Mouse (Mus musculus) embryonic facial prominence, embryonic 15.5 days (tissue): ENCODE data around the gene Gtf2i. TPM values are rescaled to one million over a fixed set of nuclear protein-coding genes. Genes with fewer than 3 reads are reported as not detected.
A peak's percentile ranks its signal among the peaks of the same experiment; 100 is the strongest.
"Not testable (repeated sequence)": the region's sequence is repeated elsewhere in the genome, so short reads cannot be mapped to it uniquely, and the experiment has no call there.

Experiments used
- ATAC-seq: fragments of 200-750 bp; cut with Nextera tagmentation; 2 replicates; pipeline ENCODE4 v1.8.0; 2017; ENCODE audit warnings: low read depth, moderate TSS enrichment; ENCODE audit not compliant: insufficient number of reproducible peaks, low FRiP score, low TSS enrichment
- H3K27ac ChIP-seq: fragments of 300-500 bp; sonication (generic); replicated peaks from 2 replicates; pipeline ENCODE4 v1.5.1; 2015; ENCODE audit warnings: mild to moderate bottlenecking, inconsistent platforms
- H3K27me3 ChIP-seq: fragments of 300-500 bp; sonication (generic); 2 replicates; pipeline ENCODE4 v1.6.1; 2015; ENCODE audit warnings: inconsistent platforms
- H3K36me3 ChIP-seq: fragments of 300-500 bp; sonication (generic); 2 replicates; pipeline ENCODE4 v1.6.1; 2015; ENCODE audit warnings: mild to moderate bottlenecking, inconsistent platforms
- H3K4me1 ChIP-seq: fragments of 300-500 bp; sonication (generic); 2 replicates; pipeline ENCODE4 v1.6.1; 2015; ENCODE audit warnings: inconsistent platforms
- H3K4me2 ChIP-seq: fragments of 300-500 bp; sonication (generic); replicated peaks from 2 replicates; pipeline ENCODE4 v1.6.1; 2015; ENCODE audit warnings: mild to moderate bottlenecking, inconsistent platforms
- H3K4me3 ChIP-seq: fragments of 300-500 bp; sonication (generic); replicated peaks from 2 replicates; pipeline ENCODE4 v1.5.1; 2015; ENCODE audit warnings: mild to moderate bottlenecking, inconsistent platforms
- H3K9ac ChIP-seq: fragments of 300-500 bp; sonication (generic); 2 replicates; pipeline ENCODE4 v1.6.1; 2015; ENCODE audit warnings: inconsistent platforms
- H3K9me3 ChIP-seq: fragments of 300-500 bp; sonication (generic); replicated peaks from 2 replicates; pipeline ENCODE4 v1.6.1; 2016; ENCODE audit warnings: inconsistent platforms
- WGBS: fragments of 180-500 bp; shearing (Covaris S2); methylation state at CpG from one replicate; pipeline ENCODE4 v1.1.7; 2015; 5-methylcytosine and 5-hydroxymethylcytosine counted together
- polyA plus RNA-seq: library from polyadenylated mRNA; unstranded; fragments of >200 nt; fragmentation: Nextera tagmentation; extraction: Ambion mirVana; gene quantifications from 2 replicates; pipeline ENCODE4 v1.2.1, GENCODE M21; 2015

Gene Gtf2i
- polyA plus RNA-seq, result 190 and 202 TPM in 2 replicates

DNA sequence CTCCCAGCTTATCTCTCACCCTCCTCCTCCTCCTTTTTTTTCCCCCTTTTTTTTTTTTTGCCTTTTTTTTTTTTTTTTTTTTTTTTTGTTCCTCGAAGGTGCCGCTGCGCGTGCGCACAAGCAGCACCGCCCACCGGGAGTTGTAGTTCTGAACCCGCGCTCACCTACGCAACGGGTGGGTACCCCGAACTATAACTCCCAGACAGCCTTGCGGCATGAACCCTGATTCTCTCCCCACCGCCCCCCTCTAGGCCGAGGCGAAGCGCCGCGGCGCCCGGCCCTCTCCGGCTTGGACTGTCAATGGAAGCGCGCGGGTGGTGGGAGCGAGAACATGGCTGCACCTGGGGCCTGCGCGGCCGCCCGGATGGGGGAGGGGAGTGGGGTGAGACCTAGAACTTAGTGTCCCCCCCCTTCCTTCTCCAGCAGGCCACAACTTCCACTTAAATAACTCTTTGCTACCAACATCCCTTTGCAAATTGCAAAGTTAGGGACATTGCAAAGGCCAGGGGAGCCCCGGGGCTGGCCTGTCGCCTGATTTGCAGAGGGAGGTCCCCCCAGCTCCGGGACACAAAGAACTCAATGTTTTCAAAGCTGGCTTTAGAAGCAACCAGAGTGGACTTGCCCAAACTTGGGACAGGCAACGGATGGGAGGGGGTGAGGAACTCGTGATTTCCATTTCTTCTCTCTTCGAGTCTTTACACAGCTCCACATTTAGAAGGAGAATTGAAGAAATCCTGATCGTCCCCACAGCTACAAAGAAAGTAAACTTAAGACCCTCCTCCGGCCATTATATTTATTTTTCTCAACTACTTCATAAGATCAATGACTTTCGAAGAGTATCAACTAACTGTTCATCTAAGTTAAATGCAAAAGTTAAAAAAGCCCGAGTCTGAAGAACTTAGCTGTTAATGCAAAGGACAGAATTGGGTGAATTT, at the start of gene Gtf2i:
Gene Gtf2i (minus strand): TSS at position 73 of the 935 bp plus-strand sequence.
- peaks cover 12% of the 10 kb centered on the region for H3K36me3 ChIP-seq
- H3K4me3 ChIP-seq, result peak within 1 kb of the TSS; percentile 67
- peak; percentile 94 for ATAC-seq
- peak within 1 kb of the TSS; percentile 69 for H3K4me2 ChIP-seq
- under 1% methylated on average over 40 of the region's 40 CpGs for WGBS
- H3K4me1 ChIP-seq, result peaks cover 43% of the 10 kb centered on the region
- peak within 1 kb of the TSS; percentile 92 for H3K9ac ChIP-seq
- H3K9me3 ChIP-seq, result no peaks in the 10 kb centered on the region
- no peaks in the 10 kb centered on the region for H3K27me3 ChIP-seq
- peak within 1 kb of the TSS; percentile 99 for H3K27ac ChIP-seq

DNA sequence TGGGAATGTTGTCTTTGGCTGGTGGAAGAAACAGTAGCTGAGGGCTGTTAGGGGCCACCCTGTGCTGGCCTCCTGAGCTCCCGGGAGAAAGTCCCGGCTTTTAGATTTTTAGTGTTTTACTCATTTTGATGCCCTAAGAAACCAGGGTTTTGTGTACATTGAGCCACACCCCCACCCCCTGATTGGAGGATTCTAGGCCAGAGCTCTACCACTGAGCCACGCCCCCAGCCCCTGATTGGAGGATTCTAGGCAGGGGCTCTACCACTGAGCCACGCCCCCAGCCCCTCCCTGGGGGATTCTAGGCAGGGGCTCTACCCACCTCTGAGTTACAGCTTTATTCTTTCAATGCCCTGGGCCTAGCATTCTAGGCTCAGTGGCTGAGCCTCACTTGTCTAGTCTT, 44.5 kb upstream of the Gtf2i start:
- no peak overlapping the region for H3K9ac ChIP-seq
- WGBS, result 90% methylated on average over 4 of the region's 4 CpGs
- H3K4me1 ChIP-seq, result no peaks in the 10 kb centered on the region
- no peak overlapping the region for H3K4me3 ChIP-seq
- no peaks in the 10 kb centered on the region for H3K27me3 ChIP-seq
- peaks cover 68% of the 10 kb centered on the region for H3K36me3 ChIP-seq
- ATAC-seq, result no peak
- no peak overlapping the region for H3K4me2 ChIP-seq
- no peak overlapping the region for H3K27ac ChIP-seq
- no peaks in the 10 kb centered on the region for H3K9me3 ChIP-seq

DNA sequence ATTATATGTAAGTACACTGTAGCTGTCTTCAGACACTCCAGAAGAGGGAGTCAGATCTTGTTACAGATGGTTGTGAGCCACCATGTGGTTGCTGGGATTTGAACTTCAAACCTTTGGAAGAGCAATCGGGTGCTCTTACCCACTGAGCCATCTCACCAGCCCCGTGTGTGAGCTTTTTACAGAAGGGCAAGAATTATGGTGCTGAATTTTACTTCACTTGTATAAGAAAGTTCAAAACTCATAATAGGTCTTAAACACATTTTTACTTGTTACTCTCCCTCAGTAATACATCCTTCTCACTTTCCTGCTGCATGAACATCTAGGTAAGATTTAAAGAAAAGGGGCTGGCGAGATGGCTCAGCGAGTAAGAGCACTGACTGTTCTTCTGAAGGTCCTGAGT, 40.8 kb upstream of the Gtf2i start:
- H3K4me1 ChIP-seq, result peaks cover 22% of the 10 kb centered on the region
- H3K27me3 ChIP-seq, H3K9me3 ChIP-seq, H3K9ac ChIP-seq, ATAC-seq, H3K27ac ChIP-seq, H3K4me3 ChIP-seq, H3K4me2 ChIP-seq: not testable (repeated sequence)
- WGBS, result 91% methylated on average over 4 of the region's 4 CpGs
- peaks cover 40% of the 10 kb centered on the region for H3K36me3 ChIP-seq

GRCm38 (mm10) chr5:134353117-134353516, 38.6 kb upstream of the Gtf2i start:
- Histone ChIP-seq H3K4me2 (no peak overlapping the region), H3K4me1 (peaks cover 26% of the 10 kb centered on the region), H3K27ac (peak overlapping the region; percentile 31), H3K4me3 (no peak overlapping the region), H3K36me3 (peaks cover 18% of the 10 kb centered on the region), H3K9ac (no peak overlapping the region), H3K27me3 (no peaks in the 10 kb centered on the region), H3K9me3 (no peaks in the 10 kb centered on the region)
- WGBS, result 58% methylated on average over 4 of the region's 4 CpGs
- ATAC-seq, result no peak

DNA sequence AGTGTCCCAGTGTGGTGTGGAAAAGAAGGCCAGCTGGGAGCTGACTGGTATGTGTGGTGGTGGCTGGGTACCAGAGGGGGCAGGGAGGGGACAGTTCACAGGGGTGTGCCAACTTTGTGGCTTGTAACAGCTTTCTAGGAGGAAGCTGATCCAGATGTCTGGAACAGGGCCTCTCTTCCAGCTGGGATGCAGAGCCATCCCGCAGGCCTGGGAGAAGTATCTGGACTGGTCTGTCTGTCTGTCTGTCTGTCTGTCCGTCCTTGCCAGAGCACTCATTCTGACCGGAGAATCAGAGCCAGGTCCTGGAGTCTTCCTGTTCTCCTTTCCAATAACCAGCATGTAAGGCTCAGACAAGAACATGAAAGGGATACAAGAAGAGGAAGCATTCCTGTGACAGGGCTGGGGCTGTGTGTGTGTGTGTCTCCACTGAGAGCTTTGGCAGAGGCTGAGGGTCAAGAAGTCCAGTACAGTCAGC, 38.0 kb upstream of the Gtf2i start:
- Histone ChIP-seq H3K27ac (peak overlapping the region; percentile 31), H3K4me2 (no peak overlapping the region), H3K4me3 (no peak overlapping the region), H3K36me3 (peaks cover 13% of the 10 kb centered on the region), H3K27me3 (no peaks in the 10 kb centered on the region), H3K9ac (no peak overlapping the region), H3K9me3 (no peaks in the 10 kb centered on the region), H3K4me1 (peaks cover 26% of the 10 kb centered on the region)
- 44% methylated on average over 3 of the region's 3 CpGs for WGBS
- ATAC-seq, result peak; percentile 63; the same call in 1 of the 2 replicates

DNA sequence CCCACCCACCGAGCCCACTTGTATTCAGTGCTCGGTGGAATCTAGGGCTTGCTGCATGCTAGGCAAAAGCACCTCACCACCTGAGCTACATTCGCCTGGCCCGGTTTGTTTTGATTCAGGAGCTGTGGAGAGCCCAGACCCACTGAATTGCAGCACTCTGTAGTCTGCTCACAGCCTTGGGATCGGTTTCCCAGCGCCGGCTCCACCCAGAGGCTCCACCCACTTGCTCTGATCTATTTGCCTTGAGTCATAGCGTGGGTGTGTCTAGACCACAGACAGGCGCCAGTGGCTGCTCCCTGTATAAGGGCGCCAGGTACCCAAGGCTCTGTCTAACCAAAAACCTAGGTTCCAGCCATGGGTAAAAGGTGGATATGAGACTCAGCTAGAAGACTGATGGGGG, 36.1 kb upstream of the Gtf2i start:
- ATAC-seq, result peak; percentile 82
- no peaks in the 10 kb centered on the region for H3K27me3 ChIP-seq
- no peaks in the 10 kb centered on the region for H3K36me3 ChIP-seq
- H3K9me3 ChIP-seq, result no peaks in the 10 kb centered on the region
- H3K4me3 ChIP-seq, result 0 out of 2 replicates have a peak overlapping the region, but pooled peaks have one; percentile 13
- H3K9ac ChIP-seq, result no peak overlapping the region
- H3K4me2 ChIP-seq, result peak overlapping the region; percentile 34
- whole genome bisulfite sequencing, result 14% methylated on average over 10 of the region's 10 CpGs
- peak overlapping the region; percentile 71 for H3K27ac ChIP-seq
- peaks cover 26% of the 10 kb centered on the region for H3K4me1 ChIP-seq

GRCm38 (mm10) chr5:134347066-134347465, 32.5 kb upstream of the Gtf2i start:
- Histone ChIP-seq H3K9ac (no peak overlapping the region), H3K27ac (no peak overlapping the region), H3K4me1 (peaks cover 14% of the 10 kb centered on the region), H3K27me3 (no peaks in the 10 kb centered on the region), H3K4me2 (no peak overlapping the region), H3K9me3 (no peaks in the 10 kb centered on the region), H3K36me3 (no peaks in the 10 kb centered on the region), H3K4me3 (no peak overlapping the region)
- WGBS, result 73% methylated on average over 2 of the region's 2 CpGs
- no peak for ATAC-seq

- whole genome bisulfite sequencing, result 80% methylated on average over 9 of the region's 9 CpGs
These were observed 30.9 kb upstream of the Gtf2i start for GRCm38 (mm10) chr5:134345449-134345848.

DNA sequence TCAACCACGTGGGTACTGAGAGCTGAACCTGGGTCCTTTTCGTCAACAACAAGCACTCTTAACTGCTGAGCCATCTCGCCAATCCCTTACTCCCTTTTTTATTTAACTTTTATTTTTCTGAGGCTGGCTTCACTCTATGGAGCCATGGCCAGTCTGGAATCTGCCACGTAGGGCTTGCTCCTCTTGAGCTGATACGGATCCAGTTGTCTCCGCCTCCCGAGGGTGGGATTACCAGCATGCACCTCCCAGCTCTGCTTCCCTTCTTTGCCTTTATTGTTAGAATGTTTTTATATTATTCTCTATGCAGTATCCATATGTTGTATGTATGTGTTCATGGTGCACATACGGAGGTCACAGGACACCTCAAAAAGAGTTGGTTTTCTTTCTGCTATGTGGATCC, 29.5 kb upstream of the Gtf2i start:
- no peak overlapping the region for H3K27ac ChIP-seq
- H3K9ac ChIP-seq, result no peak overlapping the region
- H3K4me3 ChIP-seq, result no peak overlapping the region
- 77% methylated on average over 8 of the region's 8 CpGs for WGBS
- 0 out of 2 replicates have a peak, but pooled peaks cover 6% of the 10 kb centered on the region for H3K4me1 ChIP-seq
- no peaks in the 10 kb centered on the region for H3K36me3 ChIP-seq
- no peak overlapping the region for H3K4me2 ChIP-seq
- no peaks in the 10 kb centered on the region for H3K27me3 ChIP-seq
- H3K9me3 ChIP-seq, result no peaks in the 10 kb centered on the region
- no peak for ATAC-seq

More at GRCm38 (mm10) chr5:134345449-134345848, 30.9 kb upstream of the Gtf2i start:
- H3K9me3 ChIP-seq, result no peaks in the 10 kb centered on the region
- H3K4me3 ChIP-seq, result no peak overlapping the region
- H3K36me3 ChIP-seq, result no peaks in the 10 kb centered on the region
- H3K4me2 ChIP-seq, result no peak overlapping the region
- H3K9ac ChIP-seq, result no peak overlapping the region
- H3K4me1 ChIP-seq, result peaks cover 6% of the 10 kb centered on the region
- no peak overlapping the region for H3K27ac ChIP-seq
- H3K27me3 ChIP-seq, result no peaks in the 10 kb centered on the region
- ATAC-seq, result no peak

GRCm38 (mm10) chr5:134343530-134343929, 29.0 kb upstream of the Gtf2i start:
- not testable (repeated sequence) for H3K4me3 ChIP-seq, H3K36me3 ChIP-seq, ATAC-seq, H3K27ac ChIP-seq, H3K9me3 ChIP-seq, H3K9ac ChIP-seq, H3K4me1 ChIP-seq, H3K27me3 ChIP-seq, H3K4me2 ChIP-seq
- WGBS, result 89% methylated on average over 3 of the region's 4 CpGs

GRCm38 (mm10) chr5:134342503-134343205, 28.1 kb upstream of the Gtf2i start:
- Histone ChIP-seq H3K27ac (0 out of 2 replicates have a peak overlapping the region, but pooled peaks have one; percentile 11), H3K36me3 (no peaks in the 10 kb centered on the region), H3K4me1 (0 out of 2 replicates have a peak, but pooled peaks cover 6% of the 10 kb centered on the region), H3K9ac (no peak overlapping the region), H3K9me3 (no peaks in the 10 kb centered on the region), H3K4me2 (no peak overlapping the region), H3K4me3 (no peak overlapping the region), H3K27me3 (no peaks in the 10 kb centered on the region)
- ATAC-seq, result no peak
- WGBS, result 74% methylated on average over 18 of the region's 18 CpGs
